Mouse (Mus musculus): Measurements from ENCODE around the gene Olfr665.
"Not testable (repeated sequence)": the region's sequence is repeated elsewhere in the genome, so short reads cannot be mapped to it uniquely, and the experiment has no call there.

The Olfr665 gene

DNA sequence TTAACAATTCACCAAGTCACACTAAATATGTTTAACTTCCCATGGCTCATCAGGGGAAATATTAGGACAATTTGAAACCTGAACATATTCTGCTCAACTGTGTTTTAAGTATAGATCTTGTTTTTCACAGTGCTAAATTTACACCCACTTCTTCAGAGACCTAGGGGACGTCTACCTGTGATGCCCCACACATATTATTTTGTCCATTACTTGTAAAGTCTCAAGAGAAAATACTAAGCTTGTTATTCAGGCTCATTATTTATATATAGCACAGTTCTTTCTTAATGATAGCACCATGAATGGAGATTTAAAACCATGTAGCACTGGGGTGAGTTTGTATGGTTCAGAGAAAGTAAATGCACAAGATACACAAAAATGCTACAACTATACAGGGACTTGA lies at the start of gene Olfr665:
TSS of gene Olfr665 (plus strand) at position 301 of the 400 bp plus-strand sequence.
- DNase-seq, result no peak

DNA sequence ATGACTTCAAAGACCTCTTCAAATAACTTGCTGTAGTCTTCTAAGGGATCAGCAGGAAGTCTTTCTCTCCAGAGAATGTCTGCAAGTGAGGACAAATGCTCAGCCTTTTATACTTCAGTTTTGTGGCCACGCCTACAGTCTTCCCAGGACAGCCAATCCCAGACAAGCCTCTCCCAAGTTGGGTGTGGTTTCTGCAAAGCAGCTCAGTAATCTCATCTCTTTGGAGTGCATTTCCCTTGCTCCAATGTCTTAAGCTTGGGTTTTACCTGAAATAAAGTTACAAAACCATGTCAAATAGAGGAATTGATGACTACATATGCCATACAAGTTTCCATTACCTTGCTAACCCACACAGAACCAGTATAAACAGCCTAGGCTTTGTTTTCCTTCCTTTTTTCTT lies 35.3 kb upstream of the Olfr665 start, which contains the start of gene Usp17lb:
TSS of gene Usp17lb (minus strand) at position 101 of the 400 bp plus-strand sequence.
- no peak for DNase-seq

DNA sequence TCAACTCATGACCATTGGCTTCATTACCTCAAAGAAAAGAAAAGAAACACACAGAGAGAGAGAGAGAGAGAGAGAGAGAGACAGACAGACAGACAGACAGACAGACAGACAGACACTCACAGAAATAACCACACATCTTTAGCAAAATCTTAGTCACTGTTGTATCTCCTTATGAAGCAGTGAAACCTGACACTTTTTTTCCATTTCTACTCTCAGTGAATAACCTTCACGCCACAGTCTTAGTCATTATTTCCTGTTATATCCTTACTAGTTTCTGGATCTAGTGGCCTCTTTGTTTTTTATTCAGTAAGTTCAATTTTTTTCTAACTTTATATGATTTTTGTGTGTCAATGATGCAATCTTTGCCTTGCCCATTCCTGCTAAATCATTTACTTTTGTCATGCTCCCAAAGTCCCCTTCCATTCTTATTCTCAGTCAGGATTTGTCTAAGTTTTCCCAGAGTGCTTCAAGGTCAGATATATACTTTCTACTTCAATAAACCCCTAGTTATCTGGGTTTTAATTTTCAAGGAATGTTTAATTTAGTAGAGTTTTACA lies 34.0 kb upstream of the Olfr665 start:
- DNase-seq, result no peak

DNA sequence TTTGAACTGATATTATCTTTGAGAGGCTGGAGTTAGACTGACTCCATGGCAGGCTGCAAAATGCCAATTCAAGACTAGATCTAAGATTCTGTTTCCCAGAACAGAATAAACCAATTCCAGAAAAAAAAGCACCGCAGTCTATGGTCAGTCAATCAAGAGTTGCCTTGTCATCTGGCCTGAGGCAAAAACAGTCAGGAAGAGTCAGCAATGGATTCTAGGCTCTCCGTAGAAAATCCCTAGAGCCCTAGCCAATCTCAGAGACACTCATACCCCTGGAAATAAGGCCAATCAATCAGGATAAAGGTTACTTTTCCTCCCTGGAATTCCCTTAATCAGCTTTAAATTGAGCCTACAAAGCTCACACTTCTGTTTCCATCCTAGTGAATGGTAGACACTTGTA lies 26.3 kb upstream of the Olfr665 start:
- not testable (repeated sequence) for DNase-seq

DNA sequence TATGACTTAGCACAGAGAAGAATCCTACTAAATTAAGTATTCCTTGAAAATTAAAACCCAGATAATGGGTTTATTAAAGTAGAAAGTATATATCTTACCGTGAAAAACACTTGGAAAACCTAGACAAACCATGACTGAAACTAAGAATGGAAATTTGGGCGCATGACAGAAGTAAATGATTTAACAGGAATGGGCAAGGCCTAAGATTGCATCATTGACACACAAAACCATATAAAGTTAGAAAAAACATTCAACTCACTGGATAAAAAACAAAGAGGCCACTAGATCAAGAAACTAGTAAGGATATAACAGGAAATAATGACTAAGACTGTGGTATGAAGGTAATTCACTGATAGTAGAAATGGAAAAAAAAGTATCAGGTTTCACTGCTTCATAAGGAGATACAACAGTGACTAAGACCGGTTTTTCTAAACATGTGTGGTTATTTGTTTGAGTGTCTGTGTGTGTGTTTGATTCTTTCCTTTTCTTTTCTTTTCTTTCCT lies 22.5 kb upstream of the Olfr665 start:
- no peak for DNase-seq

DNA sequence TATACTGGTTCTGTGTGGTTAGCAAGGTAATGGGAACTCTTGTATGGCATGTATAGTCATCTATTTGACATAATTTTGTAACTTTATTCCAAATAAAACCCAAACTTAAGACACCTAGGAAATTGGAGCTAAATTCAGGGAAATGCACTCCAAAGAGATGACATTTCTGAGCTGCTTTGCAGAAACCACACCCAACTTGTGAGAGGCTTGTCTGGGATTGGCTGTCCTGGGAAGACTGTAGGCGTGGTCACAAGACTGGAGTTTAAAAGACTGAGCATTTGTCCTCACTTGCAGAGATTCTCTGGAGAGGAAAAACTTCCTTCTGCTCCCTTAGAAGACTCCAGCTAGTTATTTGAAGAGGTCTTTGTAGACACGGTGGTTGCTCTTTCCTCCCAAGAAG lies 21.1 kb upstream of the Olfr665 start, which contains the start of gene Usp17la:
TSS of gene Usp17la (plus strand) at position 301 of the 400 bp plus-strand sequence.
- DNase-seq, result not testable (repeated sequence)

DNA sequence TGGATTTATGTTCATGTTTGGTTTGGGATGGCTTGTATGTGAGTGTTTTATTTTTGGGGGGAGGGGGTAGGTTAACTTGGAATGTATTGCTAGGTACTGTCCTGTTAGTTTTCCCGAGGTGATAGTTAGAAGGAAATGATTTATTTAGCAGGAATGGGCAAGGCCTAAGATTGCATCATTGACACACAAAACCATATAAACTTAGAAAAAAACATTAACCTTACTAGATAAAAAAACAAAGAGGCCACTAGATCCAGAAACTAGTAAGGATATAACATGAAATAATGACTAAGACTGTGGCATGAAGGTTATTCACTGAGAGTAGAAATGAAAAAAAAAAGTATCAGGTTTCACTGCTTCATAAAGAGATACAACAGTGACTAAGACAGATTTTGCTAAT lies 20.1 kb upstream of the Olfr665 start:
- no peak for DNase-seq

DNA sequence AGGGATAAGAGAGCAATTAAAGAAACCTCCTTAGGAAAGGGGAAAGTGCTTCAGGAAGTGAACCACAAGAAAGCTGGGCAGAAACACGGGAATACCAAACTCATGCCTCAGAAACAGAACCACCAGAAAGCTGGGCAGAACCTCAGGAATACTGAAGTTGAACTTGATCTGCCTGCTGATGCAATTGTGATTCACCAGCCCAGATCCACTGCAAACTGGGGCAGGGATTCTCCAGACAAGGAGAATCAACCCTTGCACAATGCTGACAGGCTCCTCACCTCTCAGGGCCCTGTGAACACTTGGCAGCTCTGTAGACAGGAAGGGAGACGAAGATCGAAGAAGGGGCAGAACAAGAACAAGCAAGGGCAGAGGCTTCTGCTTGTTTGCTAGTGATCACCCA lies 16.4 kb upstream of the Olfr665 start:
- no peak for DNase-seq

DNA sequence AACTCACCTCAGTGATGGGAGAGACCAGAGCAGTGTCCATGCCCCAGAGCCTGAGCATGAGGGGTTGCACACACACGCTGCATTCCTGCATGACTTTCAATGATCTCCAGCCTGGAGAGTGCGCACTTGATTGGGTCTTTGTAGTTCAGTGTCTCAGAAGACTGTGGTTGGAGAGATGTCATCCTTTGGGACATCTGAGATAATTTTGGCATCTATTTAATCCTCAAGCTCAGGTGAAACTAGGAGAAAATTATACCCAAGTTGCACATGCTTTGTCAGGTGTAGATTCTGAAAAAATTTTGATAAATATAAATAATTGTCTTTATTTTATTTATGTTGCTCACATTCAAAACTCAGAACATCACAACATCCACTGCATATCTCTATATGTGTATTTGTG lies 18.0 kb downstream of the Olfr665 start, which contains the start of gene Olfr666:
TSS of gene Olfr666 (minus strand) at position 101 of the 400 bp plus-strand sequence.
- no peak for DNase-seq

DNA sequence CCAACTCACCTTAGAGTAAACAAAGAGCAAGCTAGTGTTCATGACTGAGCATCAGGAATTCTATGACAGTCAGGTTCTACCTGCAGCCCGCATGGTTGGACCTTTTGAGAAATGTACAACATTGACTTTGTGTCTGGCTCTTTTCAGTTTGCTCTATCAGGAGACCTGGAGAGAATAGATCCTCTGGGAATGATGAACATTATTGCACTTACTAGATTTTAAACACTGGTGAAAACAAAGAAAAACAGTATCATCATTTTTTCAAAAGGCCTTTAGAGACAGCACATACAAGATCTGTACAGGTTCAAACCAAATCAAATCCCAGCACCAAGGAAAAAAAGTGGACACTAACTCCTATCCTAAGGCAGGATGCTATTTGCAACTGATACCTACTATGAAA lies 43.6 kb downstream of the Olfr665 start, which contains the start of gene Olfr667:
TSS of gene Olfr667 (minus strand) at position 101 of the 400 bp plus-strand sequence.
- DNase-seq, result no peak

DNA sequence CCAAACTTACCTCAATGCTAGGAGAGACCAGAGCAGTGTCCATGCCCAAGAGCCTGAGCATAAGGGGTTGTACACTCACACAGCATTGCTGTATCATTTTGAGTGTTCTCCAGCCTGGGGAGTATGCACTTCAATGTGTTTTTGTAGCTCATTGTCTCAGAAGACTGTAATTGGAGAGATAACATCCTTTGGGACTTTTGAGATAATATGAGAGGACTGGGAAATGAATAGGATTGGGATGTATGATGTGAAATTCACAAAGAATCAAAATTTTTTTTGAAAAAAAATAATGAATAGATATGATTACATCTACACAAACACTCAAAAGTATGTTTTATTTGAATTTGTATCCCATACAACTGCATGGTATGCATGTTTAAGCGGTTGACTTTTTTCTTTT lies 50.1 kb downstream of the Olfr665 start, which contains the start of gene Olfr668:
TSS of gene Olfr668 (minus strand) at position 101 of the 400 bp plus-strand sequence.
- DNase-seq, result no peak
